Mouse (Mus musculus) stomach, postnatal 0 days (tissue): Measurements from ENCODE around the gene Aox3.

Experiments used
- CTCF ChIP-seq: IDR thresholded peaks from 2 replicates; pipeline ENCODE4 v1.5.1; 2016; ENCODE audit warnings: antibody characterized with exemption, low read depth, mild to moderate bottlenecking, moderate library complexity
- EP300 ChIP-seq: optimal IDR thresholded peaks from 2 replicates; pipeline ENCODE3; 2016; ENCODE audit warnings: antibody characterized with exemption

GRCm38 (mm10) chr1:58238440-58238839 is 125.5 kb downstream of the Aox3 start:
- TF ChIP-seq EP300 (no peak), CTCF (no peak)
